ENCODE assay signal across 22 mouse cellular contexts in the genomic region with DNA sequence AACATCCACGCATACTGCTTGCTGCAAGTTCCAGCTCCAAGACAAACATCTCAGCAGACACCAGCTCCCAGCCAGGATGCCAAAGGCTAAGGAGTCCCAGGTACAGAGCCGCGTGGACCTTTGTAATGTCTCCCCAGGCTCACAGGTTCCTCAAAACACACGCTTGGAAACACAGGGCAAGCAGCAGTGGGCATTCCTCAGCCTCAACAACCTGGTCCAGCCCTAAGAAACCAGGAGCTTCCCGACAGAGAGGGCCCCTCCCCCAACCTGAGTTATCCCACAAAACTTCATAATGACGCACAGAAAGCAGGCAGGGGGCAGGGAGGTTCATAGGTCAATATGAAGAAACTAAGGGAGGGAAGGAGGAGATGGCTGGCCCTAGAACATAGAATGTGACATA.
DNase-seq lines count a peak whose midpoint lies in the region; ATAC-seq and TF ChIP-seq lines count a peak whose summit lies in the region.
"Had no signal": no experiment of that assay in that cellular context is flagged by ENCODE, and none has a peak within 500 bp of the region (broad histone marks: within the 10 kb centered on the region; RNA-seq: fewer than 3 reads in every experiment).

No protein-coding gene starts in this region.

- peaks cover 32% of the 10 kb centered on the region; the same call in 1 of the 2 replicates for H3K4me1 ChIP-seq in hindbrain, embryonic 14.5 days (replicated peaks; ENCODE audit: control insufficient read depth, insufficient read depth, low read length)
- peaks cover 8% of the 10 kb centered on the region; the same call in 1 of the 2 replicates for H3K4me1 ChIP-seq in hindbrain, postnatal 0 days (ENCODE audit: insufficient read depth, low read length)
- peaks cover 11% of the 10 kb centered on the region; the same call in 1 of the 2 replicates for H3K4me1 ChIP-seq in kidney, embryonic 14.5 days (ENCODE audit: control insufficient read depth, insufficient read depth, low read length)
- H3K4me1 ChIP-seq in neural tube, embryonic 13.5 days (replicated peaks) = peaks cover 63% of the 10 kb centered on the region

- H3K9ac ChIP-seq in hindbrain, embryonic 14.5 days = no peak overlapping the region
- H3K9ac ChIP-seq in hindbrain, postnatal 0 days (replicated peaks; ENCODE audit: low read length) = no peak overlapping the region
- no peak overlapping the region for H3K9ac ChIP-seq in kidney, embryonic 14.5 days (ENCODE audit: low read depth, low read length)
- H3K9ac ChIP-seq in neural tube, embryonic 13.5 days = no peak overlapping the region
- H3K9ac ChIP-seq: forebrain, embryonic 13.5 days; liver, embryonic 12.5 days; stomach, embryonic 15.5 days had no signal

- 0 out of 2 replicates have a peak overlapping the region, but pooled peaks have one; percentile 47 for H3K27ac ChIP-seq in hindbrain, embryonic 14.5 days
- no peak overlapping the region for H3K27ac ChIP-seq in hindbrain, postnatal 0 days
- no peak overlapping the region for H3K27ac ChIP-seq in kidney, embryonic 14.5 days (ENCODE audit: low read depth, low read length)
- peak overlapping the region; percentile 38 for H3K27ac ChIP-seq in neural tube, embryonic 13.5 days (replicated peaks)
- H3K27ac ChIP-seq: forebrain, embryonic 13.5 days; gastrocnemius, adult 2 months; liver, embryonic 12.5 days; stomach, embryonic 15.5 days had no signal

- WGBS in hindbrain, embryonic 14.5 days = 56% methylated on average over 6 of the region's 6 CpGs
- 63% methylated on average over 6 of the region's 6 CpGs for WGBS in hindbrain, postnatal 0 days
- WGBS in kidney, embryonic 14.5 days = 66% methylated on average over 6 of the region's 6 CpGs
- 66% methylated on average over 6 of the region's 6 CpGs for WGBS in neural tube, embryonic 13.5 days

- H3K27me3 ChIP-seq in hindbrain, embryonic 14.5 days (ENCODE audit: control insufficient read depth, insufficient read depth, low read length) = no peaks in the 10 kb centered on the region
- H3K27me3 ChIP-seq in hindbrain, postnatal 0 days (ENCODE audit: insufficient read depth, low read length) = no peaks in the 10 kb centered on the region
- no peaks in the 10 kb centered on the region for H3K27me3 ChIP-seq in kidney, embryonic 14.5 days (ENCODE audit: control insufficient read depth, insufficient read depth, low read length)
- no peaks in the 10 kb centered on the region for H3K27me3 ChIP-seq in neural tube, embryonic 13.5 days
- H3K27me3 ChIP-seq: forebrain, embryonic 13.5 days; liver, embryonic 12.5 days; stomach, embryonic 15.5 days had no signal

- H3K9me3 ChIP-seq in hindbrain, embryonic 14.5 days (ENCODE audit: control insufficient read depth, low read length) = no peaks in the 10 kb centered on the region
- no peaks in the 10 kb centered on the region for H3K9me3 ChIP-seq in hindbrain, postnatal 0 days (ENCODE audit: low read length)
- H3K9me3 ChIP-seq in kidney, embryonic 14.5 days (ENCODE audit: control insufficient read depth, low read length) = no peaks in the 10 kb centered on the region
- H3K9me3 ChIP-seq in neural tube, embryonic 13.5 days = no peaks in the 10 kb centered on the region
- H3K9me3 ChIP-seq: forebrain, embryonic 13.5 days; liver, embryonic 12.5 days; stomach, embryonic 15.5 days had no signal

- H3K4me3 ChIP-seq in hindbrain, embryonic 14.5 days (replicated peaks; ENCODE audit: low read length) = no peak overlapping the region
- no peak overlapping the region for H3K4me3 ChIP-seq in hindbrain, postnatal 0 days (ENCODE audit: low read length)
- no peak overlapping the region for H3K4me3 ChIP-seq in kidney, embryonic 14.5 days (ENCODE audit: low read length)
- no peak overlapping the region for H3K4me3 ChIP-seq in neural tube, embryonic 13.5 days
- H3K4me3 ChIP-seq: forebrain, embryonic 13.5 days; gastrocnemius, adult 2 months; liver, embryonic 12.5 days; stomach, embryonic 15.5 days had no signal

- TF ChIP-seq CTCF in hindbrain, postnatal 0 days (IDR thresholded peaks at IDR 0.05; ENCODE audit: low read depth) = no peak

- no peak for DNase-seq in hindbrain, embryonic 14.5 days (ENCODE audit: low spot score)
- DNase-seq in hindbrain, postnatal 0 days (ENCODE audit: low spot score) = no peak
- DNase-seq in kidney, postnatal 25 days = peak; percentile 43 to 54
- no peak for DNase-seq in neural tube, embryonic 10.5 days (ENCODE audit: extremely low spot score, low spot score)
- DNase-seq in yolk sac, embryonic 10.5 days (ENCODE audit: low spot score) = peak; percentile 57
- DNase-seq: adrenal gland, postnatal 10 days; cerebellum, adult 8-10 months; cerebellum, postnatal 36 days; embryo, embryonic 11 days; gastrocnemius, adult 2 months; layer of hippocampus, postnatal 36 days; lung, adult 18-20 months; lung, postnatal 10 days; right cerebral cortex, adult 18-20 months; thymus, adult 18-20 months; thymus, postnatal 36 days had no signal

- no peak for ATAC-seq in hindbrain, embryonic 14.5 days (ENCODE audit: low FRiP score)
- ATAC-seq in hindbrain, postnatal 0 days = no peak
- no peak for ATAC-seq in kidney, embryonic 14.5 days (ENCODE audit: low FRiP score, low TSS enrichment)
- ATAC-seq in neural tube, embryonic 13.5 days (ENCODE audit: low read depth) = no peak
- ATAC-seq in megakaryocyte-erythroid progenitor cell, adult 5-6 weeks (replicated peaks; ENCODE audit: low FRiP score, low TSS enrichment, poor library complexity, severe bottlenecking) = no peak
- ATAC-seq: forebrain, embryonic 13.5 days; liver, embryonic 12.5 days had no signal

- H3K36me3 ChIP-seq in hindbrain, embryonic 14.5 days (replicated peaks; ENCODE audit: control insufficient read depth, insufficient read depth) = no peaks in the 10 kb centered on the region
- no peaks in the 10 kb centered on the region for H3K36me3 ChIP-seq in hindbrain, postnatal 0 days (ENCODE audit: insufficient read depth, low read length)
- 0 out of 2 replicates have a peak, but pooled peaks cover 3% of the 10 kb centered on the region for H3K36me3 ChIP-seq in kidney, embryonic 14.5 days (ENCODE audit: control insufficient read depth, insufficient read depth, low read length)
- H3K36me3 ChIP-seq in neural tube, embryonic 13.5 days = no peaks in the 10 kb centered on the region
- H3K36me3 ChIP-seq: stomach, embryonic 15.5 days had no signal

- no peak overlapping the region for H3K4me2 ChIP-seq in hindbrain, embryonic 14.5 days (replicated peaks)
- no peak overlapping the region for H3K4me2 ChIP-seq in hindbrain, postnatal 0 days (ENCODE audit: low read depth, low read length)
- H3K4me2 ChIP-seq in kidney, embryonic 14.5 days (replicated peaks; ENCODE audit: low read depth, low read length) = no peak overlapping the region
- H3K4me2 ChIP-seq in neural tube, embryonic 13.5 days = no peak overlapping the region
- H3K4me2 ChIP-seq: forebrain, embryonic 13.5 days; liver, embryonic 12.5 days; stomach, embryonic 15.5 days had no signal

Comparison
In these comparisons a context has a peak if more than half of its experiments do, and no peak if none do; other contexts are left out.
1. H3K27ac ChIP-seq: peak in hindbrain, embryonic 14.5 days (single experiment) and neural tube, embryonic 13.5 days (single experiment); none in hindbrain, postnatal 0 days (single experiment) and kidney, embryonic 14.5 days (single experiment).
2. DNase-seq: peak in kidney, postnatal 25 days (2 of 2) and yolk sac, embryonic 10.5 days (single experiment); none in hindbrain, embryonic 14.5 days (single experiment), hindbrain, postnatal 0 days (single experiment) and neural tube, embryonic 10.5 days (single experiment).